Mouse (Mus musculus) lung, embryonic 14.5 days (tissue): Measurements from ENCODE around the gene Gramd2. TPM values are rescaled to one million over a fixed set of nuclear protein-coding genes. Genes with fewer than 3 reads are reported as not detected.
A peak's percentile ranks its signal among the peaks of the same experiment; 100 is the strongest.

ENCODE experiments used
- ATAC-seq: fragments of 200-750 bp; cut with Nextera tagmentation; 2 replicates; pipeline ENCODE4 v1.8.0; 2017; ENCODE audit warnings: mild to moderate bottlenecking, moderate TSS enrichment, moderate library complexity; ENCODE audit not compliant: insufficient read depth
- DNase-seq: peaks from one replicate; pipeline ENCODE4 v3.0.0-alpha.2; 2015
- H3K27ac ChIP-seq: fragments of 300-500 bp; sonication (generic); 2 replicates; pipeline ENCODE4 v1.5.1; 2014; ENCODE audit warnings: low read depth, mild to moderate bottlenecking, moderate library complexity
- H3K27me3 ChIP-seq: fragments of 300-500 bp; sonication (generic); 2 replicates; pipeline ENCODE4 v1.6.1; 2014; ENCODE audit warnings: low read length, control low read depth; ENCODE audit not compliant: insufficient read depth
- H3K36me3 ChIP-seq: fragments of 300-500 bp; sonication (generic); 2 replicates; pipeline ENCODE4 v1.6.1; 2014; ENCODE audit warnings: control low read depth; ENCODE audit not compliant: insufficient read depth
- H3K4me1 ChIP-seq: fragments of 300-500 bp; sonication (generic); 2 replicates; pipeline ENCODE4 v1.6.1; 2014; ENCODE audit warnings: antibody characterized with exemption, control low read depth; ENCODE audit not compliant: insufficient read depth
- H3K4me2 ChIP-seq: fragments of 300-500 bp; sonication (generic); 2 replicates; pipeline ENCODE4 v1.6.1; 2014; ENCODE audit warnings: mild to moderate bottlenecking
- H3K4me3 ChIP-seq: fragments of 300-500 bp; sonication (generic); 2 replicates; pipeline ENCODE4 v1.5.1; 2014; ENCODE audit warnings: low read depth, low read length
- H3K9ac ChIP-seq: fragments of 300-500 bp; sonication (generic); 2 replicates; pipeline ENCODE4 v1.6.1; 2014
- H3K9me3 ChIP-seq: fragments of 300-500 bp; sonication (generic); 2 replicates; pipeline ENCODE4 v1.6.1; 2016; ENCODE audit warnings: low read depth, low read length, control low read depth
- CTCF ChIP-seq: IDR thresholded peaks from 2 replicates; pipeline ENCODE4 v1.5.1; 2016; ENCODE audit warnings: antibody characterized with exemption, low read depth
- WGBS: fragments of 180-500 bp; shearing (Covaris S2); extraction: QIAGEN DNeasy Blood & Tissue Kit; methylation state at CpG from one replicate; pipeline ENCODE4 v1.1.7; 2014; 5-methylcytosine and 5-hydroxymethylcytosine counted together
- polyA plus RNA-seq: library from polyadenylated mRNA; unstranded; fragments of >200 nt; fragmentation: Nextera tagmentation; extraction: Ambion mirVana; gene quantifications from 2 replicates; pipeline ENCODE4 v1.2.1, GENCODE M21; 2014

Gene Gramd2
- 3.1 and 4.6 TPM in 2 replicates for polyA plus RNA-seq

- Histone ChIP-seq H3K4me3 (peak within 1 kb of the TSS; percentile 46), H3K27ac (peak within 1 kb of the TSS; percentile 38; the same call in 1 of the 2 replicates), H3K36me3 (peaks cover 49% of the 10 kb centered on the region), H3K4me2 (peak within 1 kb of the TSS; percentile 88), H3K27me3 (peaks cover 8% of the 10 kb centered on the region; the same call in 1 of the 2 replicates), H3K9me3 (no peaks in the 10 kb centered on the region), H3K4me1 (no peaks in the 10 kb centered on the region), H3K9ac (peak within 1 kb of the TSS; percentile 46)
- 1% methylated on average over 47 of the region's 47 CpGs for WGBS
- ATAC-seq (peak; percentile 97), DNase-seq (peak; percentile 91)
- TF ChIP-seq CTCF, result no peak
These were observed at the start of gene Gramd2 for GRCm38 (mm10) chr9:59679678-59680533. Gene Gramd2, plus strand, starts transcription at chr9:59680144.

GRCm38 (mm10) chr9:59638372-59638771 lies 41.6 kb upstream of the Gramd2 start:
- 85% methylated on average over 1 of the region's 1 CpGs for WGBS
- Histone ChIP-seq H3K9me3 (no peaks in the 10 kb centered on the region), H3K4me3 (no peak overlapping the region), H3K27ac (no peak overlapping the region), H3K36me3 (peaks cover 73% of the 10 kb centered on the region), H3K4me1 (no peaks in the 10 kb centered on the region), H3K4me2 (no peak overlapping the region), H3K9ac (no peak overlapping the region), H3K27me3 (no peaks in the 10 kb centered on the region)
- DNase-seq (no peak), ATAC-seq (no peak)
- TF ChIP-seq CTCF, result no peak

- no peak overlapping the region for H3K4me2 ChIP-seq
- no peaks in the 10 kb centered on the region for H3K4me1 ChIP-seq
- no peak for DNase-seq
- WGBS, result 85% methylated on average over 4 of the region's 4 CpGs
- H3K9me3 ChIP-seq, result no peaks in the 10 kb centered on the region
- H3K36me3 ChIP-seq, result peaks cover 61% of the 10 kb centered on the region
- H3K27me3 ChIP-seq, result no peaks in the 10 kb centered on the region
- ATAC-seq, result no peak
- H3K9ac ChIP-seq, result no peak overlapping the region
- no peak for TF ChIP-seq CTCF
- no peak overlapping the region for H3K4me3 ChIP-seq
- no peak overlapping the region for H3K27ac ChIP-seq
These were observed 40.0 kb upstream of the Gramd2 start for GRCm38 (mm10) chr9:59639936-59640335.

GRCm38 (mm10) chr9:59641320-59641719 lies 38.6 kb upstream of the Gramd2 start:
- DNase-seq (no peak), ATAC-seq (no peak)
- no peak overlapping the region for H3K27ac ChIP-seq

GRCm38 (mm10) chr9:59649911-59650310 lies 30.0 kb upstream of the Gramd2 start:
- ATAC-seq (no peak), DNase-seq (no peak)
- H3K4me2 ChIP-seq, result no peak overlapping the region
- no peaks in the 10 kb centered on the region for H3K4me1 ChIP-seq
- H3K27ac ChIP-seq, result no peak overlapping the region
- no peak overlapping the region for H3K4me3 ChIP-seq
- no peaks in the 10 kb centered on the region for H3K27me3 ChIP-seq
- WGBS, result 96% methylated on average over 4 of the region's 4 CpGs
- H3K9ac ChIP-seq, result no peak overlapping the region
- H3K9me3 ChIP-seq, result no peaks in the 10 kb centered on the region
- peaks cover 36% of the 10 kb centered on the region for H3K36me3 ChIP-seq
- no peak for TF ChIP-seq CTCF

More at GRCm38 (mm10) chr9:59641320-59641719, 38.6 kb upstream of the Gramd2 start:
- Histone ChIP-seq H3K4me2 (no peak overlapping the region), H3K36me3 (peaks cover 52% of the 10 kb centered on the region), H3K9me3 (no peaks in the 10 kb centered on the region), H3K9ac (no peak overlapping the region), H3K4me1 (no peaks in the 10 kb centered on the region), H3K27me3 (no peaks in the 10 kb centered on the region), H3K4me3 (no peak overlapping the region)
- no peak for TF ChIP-seq CTCF
- WGBS, result 84% methylated on average over 2 of the region's 2 CpGs

- no peak overlapping the region for H3K4me3 ChIP-seq
- H3K36me3 ChIP-seq, result peaks cover 31% of the 10 kb centered on the region
- 25% methylated on average over 3 of the region's 3 CpGs for WGBS
- no peaks in the 10 kb centered on the region for H3K27me3 ChIP-seq
- no peak overlapping the region for H3K4me2 ChIP-seq
- ATAC-seq (no peak), DNase-seq (no peak)
- TF ChIP-seq CTCF, result no peak
- H3K9me3 ChIP-seq, result no peaks in the 10 kb centered on the region
- no peak overlapping the region for H3K27ac ChIP-seq
- no peaks in the 10 kb centered on the region for H3K4me1 ChIP-seq
- H3K9ac ChIP-seq, result no peak overlapping the region
These were observed 26.6 kb upstream of the Gramd2 start for GRCm38 (mm10) chr9:59653371-59653770.

- no peaks in the 10 kb centered on the region for H3K27me3 ChIP-seq
- no peak for DNase-seq
- WGBS, result 84% methylated on average over 2 of the region's 2 CpGs
These were observed 25.4 kb upstream of the Gramd2 start for GRCm38 (mm10) chr9:59654450-59654983.

More at GRCm38 (mm10) chr9:59654450-59654983, 25.4 kb upstream of the Gramd2 start:
- Histone ChIP-seq H3K4me2 (no peak overlapping the region), H3K9me3 (no peaks in the 10 kb centered on the region), H3K4me1 (peaks cover 11% of the 10 kb centered on the region; the same call in 1 of the 2 replicates), H3K9ac (no peak overlapping the region), H3K4me3 (no peak overlapping the region), H3K27ac (no peak overlapping the region), H3K36me3 (peaks cover 26% of the 10 kb centered on the region)
- no peak for ATAC-seq
- no peak for TF ChIP-seq CTCF
